Comparison of ENCODE assay signal across 17 mouse cellular contexts in the genomic region with DNA sequence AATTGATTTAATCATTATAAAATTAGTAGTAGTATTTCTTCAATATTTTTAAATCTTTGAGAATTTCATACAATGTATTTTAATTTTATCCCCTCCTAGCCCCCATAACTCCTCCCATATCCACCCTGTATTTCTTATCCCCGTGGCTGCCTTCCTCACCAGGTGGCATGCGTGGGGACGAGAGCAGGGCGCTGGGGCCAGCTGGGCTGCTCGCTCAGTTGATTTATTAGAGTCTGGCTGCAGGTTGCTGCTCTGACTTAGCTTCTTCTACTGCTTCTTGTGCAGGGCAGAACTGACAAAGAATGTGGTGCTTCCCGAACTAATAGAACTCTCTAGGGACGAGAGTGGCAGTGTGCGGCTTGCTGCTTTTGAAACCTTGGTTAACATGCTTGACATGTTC. TPM values are rescaled to one million over a fixed set of nuclear protein-coding genes. Genes with fewer than 3 reads are reported as not detected.
DNase-seq lines count a peak whose midpoint lies in the region.
"Had no signal": no experiment of that assay in that cellular context is flagged by ENCODE, and none has a peak within 500 bp of the region (broad histone marks: within the 10 kb centered on the region; RNA-seq: fewer than 3 reads in every experiment).

No protein-coding gene starts in this region.

- peak; percentile 62 to 72 for DNase-seq in cerebellum, postnatal 10 days
- DNase-seq in cerebellum, adult 11 months, result no peak
- peak; percentile 17 for DNase-seq in layer of hippocampus, adult 11-12 months (ENCODE audit: low spot score)
- no peak for DNase-seq in layer of hippocampus, postnatal 25 days (ENCODE audit: extremely low spot score in 1 of 2, low spot score in 1 of 2)
- DNase-seq in left cerebral cortex, postnatal 4 days, result peak; percentile 24
- no peak for DNase-seq in left cerebral cortex, adult 9 months (ENCODE audit: low spot score in 2 of 2)
- DNase-seq in mesoderm, embryonic 11.5 days (ENCODE audit: low read depth, low spot score), result peak; percentile 12
- no peak for DNase-seq in spleen, adult 18-20 months
- DNase-seq: adrenal gland, adult 2 months; adrenal gland, postnatal 14 days; gastrocnemius, postnatal 10 days; gastrocnemius, postnatal 36 days; heart, adult 2 months; heart, postnatal 14 days; heart, postnatal 4 days had no signal

- intact Hi-C loops in left cerebral cortex, postnatal 4 days (cut with DNase I), result no loop called here

RNA-seq across cellular contexts. Expression of a gene that starts 47.5 kb away (rescaled TPM):
- not detected for total RNA-seq in layer of hippocampus, postnatal 25 days (2021)
- not detected for total RNA-seq in left cerebral cortex, postnatal 4 days (2021)
- total RNA-seq: gastrocnemius, postnatal 10 days; gastrocnemius, postnatal 36 days; granulocyte monocyte progenitor cell, adult 5-6 weeks; heart, adult 2 months; heart, postnatal 14 days; heart, postnatal 4 days; hindbrain, postnatal 0 days had no signal

RNA-seq across cellular contexts. Expression of a gene that starts 51.7 kb away (rescaled TPM):
- 10 to 100 TPM; 43.6 to 47.9 TPM for total RNA-seq in layer of hippocampus, postnatal 25 days (2021)
- total RNA-seq in left cerebral cortex, postnatal 4 days (2021), result 1 to 10 TPM; 7.2 to 8.1 TPM

Comparison
In these comparisons a context has a peak if more than half of its experiments do, and no peak if none do; other contexts are left out.
1. DNase-seq: peak in cerebellum, postnatal 10 days (2 of 2), layer of hippocampus, adult 11-12 months (single experiment), left cerebral cortex, postnatal 4 days (single experiment) and mesoderm, embryonic 11.5 days (single experiment); none in cerebellum, adult 11 months (single experiment), layer of hippocampus, postnatal 25 days (0 of 2), left cerebral cortex, adult 9 months (0 of 2) and spleen, adult 18-20 months (0 of 2).
2. RNA of a gene that starts 51.7 kb away (total RNA-seq): 43.6 to 47.9 TPM in layer of hippocampus, postnatal 25 days; 7.2 to 8.1 TPM in left cerebral cortex, postnatal 4 days; every median in the first group is over 4 times any median in the second.